Mouse (Mus musculus): ENCODE measurements around the gene Glis3. TPM values are rescaled to one million over a fixed set of nuclear protein-coding genes. Genes with fewer than 3 reads are reported as not detected.

The Glis3 gene
- polyA plus RNA-seq, 1 experiment from 2014 or later, result 0.32 TPM

GRCm38 (mm10) chr19:28520128-28520745 is 159.6 kb downstream of the Glis3 start:
- Histone ChIP-seq H3K9me3 (ENCODE audit: control insufficient read depth, low read length) (no peaks in the 10 kb centered on the region), H3K4me3 (replicated peaks; ENCODE audit: low read length) (no peak overlapping the region), H3K36me3 (ENCODE audit: control insufficient read depth, insufficient read depth) (no peaks in the 10 kb centered on the region), H3K27ac (ENCODE audit: low read length) (no peak overlapping the region), H3K4me1 (replicated peaks; ENCODE audit: control insufficient read depth, insufficient read depth, low read length) (no peaks in the 10 kb centered on the region), H3K4me2 (ENCODE audit: low read length) (no peak overlapping the region), H3K9ac (replicated peaks; ENCODE audit: low read depth, low read length) (no peak overlapping the region), H3K27me3 (replicated peaks; ENCODE audit: control insufficient read depth, insufficient read depth, low read length) (no peaks in the 10 kb centered on the region)
- WGBS, result 90% methylated on average over 8 of the region's 8 CpGs
- no peak for ATAC-seq

- Histone ChIP-seq H3K4me2 (ENCODE audit: low read length) (no peak overlapping the region), H3K27me3 (replicated peaks; ENCODE audit: control insufficient read depth, insufficient read depth, low read length) (no peaks in the 10 kb centered on the region), H3K4me1 (replicated peaks; ENCODE audit: control insufficient read depth, insufficient read depth, low read length) (no peaks in the 10 kb centered on the region), H3K36me3 (ENCODE audit: control insufficient read depth, insufficient read depth) (no peaks in the 10 kb centered on the region), H3K9me3 (ENCODE audit: control insufficient read depth, low read length) (no peaks in the 10 kb centered on the region), H3K27ac (ENCODE audit: low read length) (no peak overlapping the region), H3K9ac (replicated peaks; ENCODE audit: low read depth, low read length) (no peak overlapping the region), H3K4me3 (replicated peaks; ENCODE audit: low read length) (no peak overlapping the region)
- no peak for ATAC-seq
- WGBS, result 82% methylated on average over 3 of the region's 3 CpGs
Measured at GRCm38 (mm10) chr19:28519296-28519695, 160.6 kb downstream of the Glis3 start.

- Histone ChIP-seq H3K9me3 (ENCODE audit: control insufficient read depth, low read length) (no peaks in the 10 kb centered on the region), H3K27ac (ENCODE audit: low read length) (no peak overlapping the region), H3K36me3 (ENCODE audit: control insufficient read depth, insufficient read depth) (no peaks in the 10 kb centered on the region), H3K9ac (replicated peaks; ENCODE audit: low read depth, low read length) (no peak overlapping the region), H3K4me2 (ENCODE audit: low read length) (no peak overlapping the region), H3K4me1 (replicated peaks; ENCODE audit: control insufficient read depth, insufficient read depth, low read length) (no peaks in the 10 kb centered on the region), H3K27me3 (replicated peaks; ENCODE audit: control insufficient read depth, insufficient read depth, low read length) (no peaks in the 10 kb centered on the region), H3K4me3 (replicated peaks; ENCODE audit: low read length) (no peak overlapping the region)
- 89% methylated on average over 6 of the region's 6 CpGs for whole genome bisulfite sequencing
- no peak for ATAC-seq
Measured at GRCm38 (mm10) chr19:28518846-28519245, 161.0 kb downstream of the Glis3 start.

GRCm38 (mm10) chr19:28518266-28518665 is 161.6 kb downstream of the Glis3 start:
- H3K4me1 ChIP-seq (replicated peaks; ENCODE audit: control insufficient read depth, insufficient read depth, low read length), result no peaks in the 10 kb centered on the region
- no peaks in the 10 kb centered on the region for H3K36me3 ChIP-seq (ENCODE audit: control insufficient read depth, insufficient read depth)
- H3K27ac ChIP-seq (ENCODE audit: low read length), result no peak overlapping the region
- no peaks in the 10 kb centered on the region for H3K27me3 ChIP-seq (replicated peaks; ENCODE audit: control insufficient read depth, insufficient read depth, low read length)
- H3K9me3 ChIP-seq (ENCODE audit: control insufficient read depth, low read length), result no peaks in the 10 kb centered on the region
- no peak for ATAC-seq
- no peak overlapping the region for H3K4me2 ChIP-seq (ENCODE audit: low read length)
- H3K9ac ChIP-seq (replicated peaks; ENCODE audit: low read depth, low read length), result no peak overlapping the region
- H3K4me3 ChIP-seq (replicated peaks; ENCODE audit: low read length), result no peak overlapping the region
- WGBS, result 80% methylated on average over 5 of the region's 5 CpGs

- Histone ChIP-seq H3K4me3 (replicated peaks; ENCODE audit: low read length) (no peak overlapping the region), H3K4me1 (replicated peaks; ENCODE audit: control insufficient read depth, insufficient read depth, low read length) (no peaks in the 10 kb centered on the region), H3K27ac (ENCODE audit: low read length) (no peak overlapping the region), H3K36me3 (ENCODE audit: control insufficient read depth, insufficient read depth) (no peaks in the 10 kb centered on the region), H3K9me3 (ENCODE audit: control insufficient read depth, low read length) (no peaks in the 10 kb centered on the region), H3K4me2 (ENCODE audit: low read length) (no peak overlapping the region), H3K9ac (replicated peaks; ENCODE audit: low read depth, low read length) (no peak overlapping the region), H3K27me3 (replicated peaks; ENCODE audit: control insufficient read depth, insufficient read depth, low read length) (no peaks in the 10 kb centered on the region)
- 28% methylated on average over 9 of the region's 9 CpGs for WGBS
- ATAC-seq, result no peak
Measured at GRCm38 (mm10) chr19:28517464-28518080, 162.3 kb downstream of the Glis3 start.

GRCm38 (mm10) chr19:28516487-28516886 is 163.4 kb downstream of the Glis3 start:
- H3K36me3 ChIP-seq (ENCODE audit: control insufficient read depth, insufficient read depth), result no peaks in the 10 kb centered on the region
- no peak overlapping the region for H3K4me3 ChIP-seq (replicated peaks; ENCODE audit: low read length)
- no peak overlapping the region for H3K27ac ChIP-seq (ENCODE audit: low read length)
- no peak for ATAC-seq
- H3K4me2 ChIP-seq (ENCODE audit: low read length), result no peak overlapping the region
- 26% methylated on average over 6 of the region's 6 CpGs for WGBS
- no peaks in the 10 kb centered on the region for H3K4me1 ChIP-seq (replicated peaks; ENCODE audit: control insufficient read depth, insufficient read depth, low read length)
- no peaks in the 10 kb centered on the region for H3K9me3 ChIP-seq (ENCODE audit: control insufficient read depth, low read length)
- H3K9ac ChIP-seq (replicated peaks; ENCODE audit: low read depth, low read length), result no peak overlapping the region
- H3K27me3 ChIP-seq (replicated peaks; ENCODE audit: control insufficient read depth, insufficient read depth, low read length), result no peaks in the 10 kb centered on the region

- Histone ChIP-seq H3K36me3 (ENCODE audit: control insufficient read depth, insufficient read depth) (no peaks in the 10 kb centered on the region), H3K4me3 (replicated peaks; ENCODE audit: low read length) (no peak overlapping the region), H3K4me2 (ENCODE audit: low read length) (no peak overlapping the region), H3K27ac (ENCODE audit: low read length) (no peak overlapping the region), H3K9ac (replicated peaks; ENCODE audit: low read depth, low read length) (no peak overlapping the region), H3K9me3 (ENCODE audit: control insufficient read depth, low read length) (no peaks in the 10 kb centered on the region), H3K27me3 (replicated peaks; ENCODE audit: control insufficient read depth, insufficient read depth, low read length) (no peaks in the 10 kb centered on the region), H3K4me1 (replicated peaks; ENCODE audit: control insufficient read depth, insufficient read depth, low read length) (no peaks in the 10 kb centered on the region)
- no peak for ATAC-seq
- 86% methylated on average over 11 of the region's 11 CpGs for WGBS
Measured at GRCm38 (mm10) chr19:28512475-28512874, 167.4 kb downstream of the Glis3 start.

- Histone ChIP-seq H3K9ac (replicated peaks; ENCODE audit: low read depth, low read length) (no peak overlapping the region), H3K9me3 (ENCODE audit: control insufficient read depth, low read length) (no peaks in the 10 kb centered on the region), H3K4me1 (replicated peaks; ENCODE audit: control insufficient read depth, insufficient read depth, low read length) (no peaks in the 10 kb centered on the region), H3K4me3 (replicated peaks; ENCODE audit: low read length) (no peak overlapping the region), H3K27ac (ENCODE audit: low read length) (no peak overlapping the region), H3K36me3 (ENCODE audit: control insufficient read depth, insufficient read depth) (no peaks in the 10 kb centered on the region), H3K27me3 (replicated peaks; ENCODE audit: control insufficient read depth, insufficient read depth, low read length) (no peaks in the 10 kb centered on the region), H3K4me2 (ENCODE audit: low read length) (no peak overlapping the region)
- 83% methylated on average over 1 of the region's 1 CpGs for WGBS
- ATAC-seq, result no peak
Measured at GRCm38 (mm10) chr19:28511910-28512309, 168.0 kb downstream of the Glis3 start.

- Histone ChIP-seq H3K36me3 (ENCODE audit: control insufficient read depth, insufficient read depth) (no peaks in the 10 kb centered on the region), H3K4me3 (replicated peaks; ENCODE audit: low read length) (no peak overlapping the region), H3K27me3 (replicated peaks; ENCODE audit: control insufficient read depth, insufficient read depth, low read length) (no peaks in the 10 kb centered on the region), H3K27ac (ENCODE audit: low read length) (no peak overlapping the region), H3K4me2 (ENCODE audit: low read length) (no peak overlapping the region), H3K4me1 (replicated peaks; ENCODE audit: control insufficient read depth, insufficient read depth, low read length) (no peaks in the 10 kb centered on the region), H3K9me3 (ENCODE audit: control insufficient read depth, low read length) (no peaks in the 10 kb centered on the region), H3K9ac (replicated peaks; ENCODE audit: low read depth, low read length) (no peak overlapping the region)
- 68% methylated on average over 6 of the region's 6 CpGs for WGBS
- no peak for ATAC-seq
Measured at GRCm38 (mm10) chr19:28505376-28505775, 174.5 kb downstream of the Glis3 start.

All from forebrain, embryonic 16.5 days (tissue).